Mouse (Mus musculus): Measurements from ENCODE around the gene Klhl32. TPM values are rescaled to one million over a fixed set of nuclear protein-coding genes. Genes with fewer than 3 reads are reported as not detected.
"Not testable (repeated sequence)": the region's sequence is repeated elsewhere in the genome, so short reads cannot be mapped to it uniquely, and the experiment has no call there.

The Klhl32 gene
- 12.9 and 13.1 TPM in 2 replicates for polyA plus RNA-seq (2016; fragmentation: Nextera tagmentation; extraction: Ambion mirVana)

GRCm38 (mm10) chr4:24850401-24851325 lies at the start of gene Klhl32:
Gene Klhl32 (minus strand): TSS chr4:24851124.
- Histone ChIP-seq H3K9ac (peak within 1 kb of the TSS; percentile 75), H3K9me3 (replicated peaks) (no peaks in the 10 kb centered on the region), H3K27ac (peak within 1 kb of the TSS; percentile 93), H3K4me3 (peak within 1 kb of the TSS; percentile 70), H3K4me1 (peaks cover 10% of the 10 kb centered on the region), H3K4me2 (replicated peaks) (peak within 1 kb of the TSS; percentile 63), H3K27me3 (no peaks in the 10 kb centered on the region; the same call in 1 of the 2 replicates), H3K36me3 (no peaks in the 10 kb centered on the region)
- ATAC-seq (ENCODE audit: low FRiP score): peak; percentile 96
- under 1% methylated on average over 56 of the region's 63 CpGs for WGBS

DNA sequence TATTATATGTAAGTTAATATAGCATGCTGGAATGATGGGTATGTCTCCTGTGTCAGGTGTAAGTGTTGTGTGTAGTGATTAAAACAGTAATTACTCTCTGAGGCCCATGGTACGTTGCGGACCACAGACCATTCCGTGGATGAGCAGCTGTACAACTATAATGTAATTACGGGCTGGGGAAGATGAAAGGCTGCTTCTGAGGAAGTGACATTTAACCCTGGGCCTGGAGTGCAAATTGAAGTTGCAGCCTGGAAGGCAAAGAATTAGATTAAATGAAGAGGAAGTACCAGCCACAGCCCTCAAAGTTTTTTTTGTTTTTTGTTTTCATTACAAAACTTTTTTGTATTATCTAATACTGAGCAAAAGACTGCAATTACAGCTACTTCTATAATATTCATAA lies 48.2 kb upstream of the Klhl32 start:
- WGBS: 34% methylated on average over 4 of the region's 4 CpGs
- peak overlapping the region; percentile 76 for H3K4me3 ChIP-seq
- ATAC-seq (ENCODE audit: low FRiP score): no peak
- H3K9ac ChIP-seq: no peak overlapping the region
- H3K9me3 ChIP-seq (replicated peaks): no peaks in the 10 kb centered on the region
- no peak overlapping the region for H3K27ac ChIP-seq
- peaks cover 7% of the 10 kb centered on the region for H3K4me1 ChIP-seq
- H3K4me2 ChIP-seq (replicated peaks): peak overlapping the region; percentile 69
- H3K36me3 ChIP-seq: peaks cover 19% of the 10 kb centered on the region
- no peaks in the 10 kb centered on the region for H3K27me3 ChIP-seq

DNA sequence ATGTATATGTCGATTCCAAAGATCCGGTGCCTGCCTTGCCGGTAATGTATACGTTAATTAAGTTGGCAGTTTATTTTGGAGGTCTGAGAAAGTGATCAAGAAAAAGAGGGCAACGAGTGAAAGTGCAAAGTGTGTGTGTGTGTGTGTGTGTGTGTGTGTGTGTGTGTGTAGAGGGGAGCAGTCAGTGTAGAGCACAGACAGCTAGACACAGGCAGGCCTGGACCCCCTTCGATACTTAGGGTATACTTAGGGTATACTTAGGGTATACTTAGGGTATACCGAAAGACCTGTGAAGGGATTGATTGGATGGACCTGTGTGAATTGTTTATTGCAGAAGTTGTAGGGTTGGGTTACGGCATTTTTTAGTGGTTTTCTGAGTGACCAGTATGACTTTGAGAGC lies 47.7 kb upstream of the Klhl32 start:
- 27% methylated on average over 8 of the region's 8 CpGs for WGBS
- peaks cover 19% of the 10 kb centered on the region for H3K36me3 ChIP-seq
- peaks cover 7% of the 10 kb centered on the region for H3K4me1 ChIP-seq
- peak overlapping the region; percentile 72 for H3K9ac ChIP-seq
- peak overlapping the region; percentile 76 for H3K4me3 ChIP-seq
- 0 out of 2 replicates have a peak, but pooled peaks have one; percentile 28 for ATAC-seq (ENCODE audit: low FRiP score)
- peak overlapping the region; percentile 69 for H3K4me2 ChIP-seq (replicated peaks)
- H3K9me3 ChIP-seq (replicated peaks): no peaks in the 10 kb centered on the region
- no peaks in the 10 kb centered on the region for H3K27me3 ChIP-seq
- no peak overlapping the region for H3K27ac ChIP-seq

GRCm38 (mm10) chr4:24897851-24898515 lies 47.1 kb upstream of the Klhl32 start, which contains the start of gene Ndufaf4:
Gene Ndufaf4 (plus strand): TSS chr4:24898083.
- peak within 1 kb of the TSS; percentile 72 for H3K27ac ChIP-seq
- H3K9me3 ChIP-seq (replicated peaks): no peaks in the 10 kb centered on the region
- peak within 1 kb of the TSS; percentile 76 for H3K4me3 ChIP-seq
- under 1% methylated on average over 54 of the region's 58 CpGs for WGBS
- H3K4me2 ChIP-seq (replicated peaks): peak within 1 kb of the TSS; percentile 69
- H3K36me3 ChIP-seq: peaks cover 15% of the 10 kb centered on the region
- peaks cover 7% of the 10 kb centered on the region for H3K4me1 ChIP-seq
- peak within 1 kb of the TSS; percentile 72 for H3K9ac ChIP-seq
- peak; percentile 98 for ATAC-seq (ENCODE audit: low FRiP score)
- H3K27me3 ChIP-seq: no peaks in the 10 kb centered on the region

GRCm38 (mm10) chr4:24897351-24897750 lies 46.4 kb upstream of the Klhl32 start:
- no peaks in the 10 kb centered on the region for H3K27me3 ChIP-seq

GRCm38 (mm10) chr4:24896829-24897228 lies 45.9 kb upstream of the Klhl32 start:
- H3K27ac ChIP-seq: no peak overlapping the region
- no peaks in the 10 kb centered on the region for H3K9me3 ChIP-seq (replicated peaks)
- no peak overlapping the region for H3K4me3 ChIP-seq
- 0% methylated on average over 1 of the region's 1 CpGs for WGBS
- H3K27me3 ChIP-seq: no peaks in the 10 kb centered on the region
- H3K4me1 ChIP-seq: peaks cover 7% of the 10 kb centered on the region
- H3K4me2 ChIP-seq (replicated peaks): peak overlapping the region; percentile 69; the same call in 1 of the 2 replicates
- peaks cover 10% of the 10 kb centered on the region for H3K36me3 ChIP-seq
- H3K9ac ChIP-seq: no peak overlapping the region
- no peak for ATAC-seq (ENCODE audit: low FRiP score)

More at GRCm38 (mm10) chr4:24897351-24897750, 46.4 kb upstream of the Klhl32 start:
- peak overlapping the region; percentile 69 for H3K4me2 ChIP-seq (replicated peaks)
- peak; percentile 36 for ATAC-seq (ENCODE audit: low FRiP score)
- peaks cover 13% of the 10 kb centered on the region for H3K36me3 ChIP-seq
- peak overlapping the region; percentile 72; the same call in 1 of the 2 replicates for H3K9ac ChIP-seq
- H3K9me3 ChIP-seq (replicated peaks): no peaks in the 10 kb centered on the region
- WGBS: 18% methylated on average over 7 of the region's 7 CpGs
- H3K4me3 ChIP-seq: peak overlapping the region; percentile 76
- peaks cover 7% of the 10 kb centered on the region for H3K4me1 ChIP-seq
- no peak overlapping the region for H3K27ac ChIP-seq

GRCm38 (mm10) chr4:24894625-24895024 lies 43.7 kb upstream of the Klhl32 start:
- peaks cover 7% of the 10 kb centered on the region for H3K4me1 ChIP-seq
- no peak for ATAC-seq (ENCODE audit: low FRiP score)
- H3K9ac ChIP-seq: no peak overlapping the region
- no peak overlapping the region for H3K4me2 ChIP-seq (replicated peaks)
- H3K4me3 ChIP-seq: no peak overlapping the region
- 0 out of 2 replicates have a peak, but pooled peaks cover 5% of the 10 kb centered on the region for H3K9me3 ChIP-seq (replicated peaks)
- no peaks in the 10 kb centered on the region for H3K36me3 ChIP-seq
- H3K27ac ChIP-seq: no peak overlapping the region
- WGBS: 79% methylated on average over 4 of the region's 4 CpGs
- H3K27me3 ChIP-seq: no peaks in the 10 kb centered on the region

DNA sequence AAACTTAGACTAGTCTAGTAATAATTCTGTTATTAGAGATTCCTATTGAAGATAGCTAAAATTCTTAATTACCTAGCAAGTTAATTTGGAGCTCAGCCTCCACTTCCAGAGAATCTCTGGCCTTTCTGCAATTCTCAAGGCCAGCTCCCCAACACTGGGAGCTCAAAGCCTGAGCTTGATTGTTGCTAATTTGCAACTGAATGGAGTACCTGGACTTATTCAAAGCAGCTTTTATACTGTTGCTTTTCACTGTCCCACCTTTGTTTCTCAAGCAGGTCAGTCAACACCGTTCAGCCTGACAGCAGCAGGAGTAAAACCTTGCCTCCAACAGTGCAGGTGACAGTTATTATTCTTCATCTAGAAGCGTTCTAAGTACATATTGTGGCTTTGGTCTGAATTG lies 41.4 kb upstream of the Klhl32 start:
- ATAC-seq (ENCODE audit: low FRiP score); H3K9me3 ChIP-seq (replicated peaks); H3K4me2 ChIP-seq (replicated peaks); H3K36me3 ChIP-seq; H3K4me1 ChIP-seq; H3K9ac ChIP-seq; H3K27ac ChIP-seq; H3K27me3 ChIP-seq; H3K4me3 ChIP-seq: not testable (repeated sequence)
- 71% methylated on average over 2 of the region's 2 CpGs for WGBS

- H3K9me3 ChIP-seq (replicated peaks); ATAC-seq (ENCODE audit: low FRiP score); H3K27ac ChIP-seq; H3K4me1 ChIP-seq; H3K9ac ChIP-seq; H3K36me3 ChIP-seq; H3K4me3 ChIP-seq; H3K4me2 ChIP-seq (replicated peaks); H3K27me3 ChIP-seq: not testable (repeated sequence)
- WGBS: 38% methylated on average over 2 of the region's 2 CpGs
Measured at GRCm38 (mm10) chr4:24889386-24889785, 38.5 kb upstream of the Klhl32 start.

DNA sequence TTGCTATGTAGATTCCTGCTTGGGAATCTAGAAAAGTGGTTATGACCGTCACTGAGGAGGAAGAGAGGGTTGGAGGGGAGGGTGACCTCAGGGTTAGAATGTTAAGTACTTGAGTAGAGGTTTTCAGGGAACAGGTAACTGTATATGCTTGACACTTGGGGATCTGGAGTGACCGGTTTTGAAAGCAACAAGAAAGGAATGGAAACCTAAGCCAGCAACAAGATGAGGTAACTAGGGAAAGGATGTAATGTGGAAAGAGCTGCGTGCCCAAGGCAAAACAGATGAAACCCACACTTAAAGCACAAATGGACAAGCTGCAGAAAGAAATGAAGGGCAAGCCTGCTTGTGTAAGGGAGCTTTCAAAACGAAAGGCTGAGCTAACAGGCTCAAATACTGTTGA lies 18.3 kb upstream of the Klhl32 start:
- Histone ChIP-seq H3K4me2 (replicated peaks) (no peak overlapping the region), H3K9me3 (replicated peaks) (no peaks in the 10 kb centered on the region), H3K27me3 (no peaks in the 10 kb centered on the region), H3K36me3 (no peaks in the 10 kb centered on the region), H3K27ac (no peak overlapping the region), H3K4me1 (no peaks in the 10 kb centered on the region), H3K9ac (no peak overlapping the region), H3K4me3 (no peak overlapping the region)
- 72% methylated on average over 4 of the region's 4 CpGs for WGBS
- no peak for ATAC-seq (ENCODE audit: low FRiP score)

DNA sequence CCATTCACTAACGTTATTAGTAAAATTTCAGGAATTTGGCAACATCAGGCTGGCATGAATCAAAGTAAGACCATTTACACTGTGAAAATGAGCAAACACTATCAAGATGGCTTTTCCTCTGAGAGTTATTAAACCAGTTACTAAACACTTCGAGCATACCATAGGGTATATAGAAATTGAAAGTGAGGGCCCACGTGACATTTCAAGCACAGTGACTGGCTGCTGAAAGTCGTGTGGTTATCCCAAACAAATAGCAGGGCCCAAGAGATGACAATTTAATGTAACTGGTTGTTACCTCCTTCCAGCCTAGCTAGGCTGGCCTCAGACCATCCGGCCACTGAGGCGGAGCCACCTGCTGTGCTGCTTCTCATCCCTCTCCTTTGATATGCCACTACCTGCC lies 14.8 kb upstream of the Klhl32 start:
- WGBS: 51% methylated on average over 6 of the region's 6 CpGs
- Histone ChIP-seq H3K4me1 (no peaks in the 10 kb centered on the region), H3K9me3 (replicated peaks) (no peaks in the 10 kb centered on the region), H3K9ac (no peak overlapping the region), H3K4me2 (replicated peaks) (no peak overlapping the region), H3K36me3 (no peaks in the 10 kb centered on the region), H3K27ac (no peak overlapping the region), H3K4me3 (no peak overlapping the region), H3K27me3 (no peaks in the 10 kb centered on the region)
- no peak for ATAC-seq (ENCODE audit: low FRiP score)

GRCm38 (mm10) chr4:24847406-24847805 lies 3.5 kb downstream of the Klhl32 start:
- Histone ChIP-seq H3K36me3 (no peaks in the 10 kb centered on the region), H3K9ac (no peak overlapping the region), H3K27me3 (no peaks in the 10 kb centered on the region), H3K4me3 (no peak overlapping the region), H3K4me1 (peaks cover 10% of the 10 kb centered on the region), H3K4me2 (replicated peaks) (no peak overlapping the region), H3K27ac (no peak overlapping the region), H3K9me3 (replicated peaks) (no peaks in the 10 kb centered on the region)
- WGBS: 84% methylated on average over 2 of the region's 2 CpGs
- ATAC-seq (ENCODE audit: low FRiP score): no peak
